Mouse (Mus musculus): ENCODE results near the gene 4931440F15Rik.
A peak's percentile ranks its signal among the peaks of the same experiment; 100 is the strongest.

4931440F15Rik gene

DNA sequence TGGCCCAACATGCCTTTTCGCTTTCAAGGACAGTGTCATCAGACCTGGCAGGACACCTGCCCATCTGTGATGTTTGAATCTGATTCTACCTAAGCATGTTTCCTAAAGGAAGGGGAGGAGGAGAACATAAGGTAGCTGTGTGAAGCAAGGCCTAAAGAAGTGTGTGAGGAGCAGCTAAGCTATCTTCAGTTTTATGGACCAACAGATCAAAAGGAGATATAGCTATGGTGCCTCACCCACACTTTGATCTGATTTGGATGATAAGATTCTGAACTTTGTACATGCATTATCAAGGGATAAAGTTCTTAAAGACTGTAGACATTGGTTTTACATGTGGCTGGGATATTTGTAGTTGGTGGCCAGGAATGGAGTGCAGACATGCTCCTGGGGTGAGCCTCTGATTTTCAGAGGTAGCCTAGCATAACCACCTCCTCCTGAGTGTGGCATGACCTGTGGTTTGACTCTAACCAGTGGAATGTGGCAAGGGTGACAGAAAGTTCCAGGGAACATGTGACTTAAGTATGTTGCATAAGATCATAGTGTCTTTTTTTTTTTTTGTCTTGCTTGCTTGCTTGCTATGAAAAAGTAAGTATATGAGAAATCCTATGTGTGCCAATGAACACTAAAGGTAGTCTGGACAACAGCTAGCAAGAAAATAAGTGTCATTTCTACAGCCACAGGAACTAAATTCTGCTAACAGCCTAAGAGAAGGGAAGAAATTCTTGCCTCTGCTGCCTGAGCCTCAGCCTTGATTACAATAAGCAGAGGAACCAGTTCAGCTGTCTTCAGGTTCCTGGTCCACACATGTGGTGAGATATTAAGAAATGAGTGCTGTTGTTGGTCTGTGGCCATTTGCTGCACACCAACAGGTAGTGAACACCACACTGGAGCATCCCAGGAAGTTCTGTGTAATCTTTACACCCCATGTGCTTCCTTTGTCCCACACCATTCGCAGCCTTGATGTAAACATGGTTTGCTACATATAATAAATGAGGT, 23.7 kb downstream of the 4931440F15Rik start:
- no peak for DNase-seq (ENCODE audit: low read depth, low spot score)

GRCm38 (mm10) chr11:29799839-29800238, 25.6 kb downstream of the 4931440F15Rik start:
- no peak for DNase-seq (ENCODE audit: low read depth, low spot score)

GRCm38 (mm10) chr11:29795106-29795505, 30.4 kb downstream of the 4931440F15Rik start:
- DNase-seq (ENCODE audit: low read depth, low spot score), result no peak

DNA sequence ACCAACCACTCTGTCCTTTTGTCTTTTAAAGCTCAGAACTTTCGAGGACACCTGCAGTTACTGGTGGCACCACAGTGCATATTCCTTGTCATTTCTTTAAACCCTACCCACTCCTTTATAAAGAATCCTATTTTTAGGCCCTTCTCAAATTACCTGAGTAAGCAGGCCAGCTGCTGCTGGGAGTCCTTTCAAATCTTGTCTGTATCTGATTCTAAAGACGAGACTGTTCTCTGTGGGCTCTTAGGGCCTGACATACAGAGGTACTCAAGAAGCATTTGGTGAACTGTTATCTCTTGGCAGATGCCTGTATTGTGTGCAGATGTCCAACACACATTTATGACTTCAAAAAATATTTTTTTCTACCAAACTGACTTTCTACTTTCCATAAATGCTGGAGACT, 31.0 kb downstream of the 4931440F15Rik start:
- no peak for DNase-seq (ENCODE audit: low read depth, low spot score)

DNA sequence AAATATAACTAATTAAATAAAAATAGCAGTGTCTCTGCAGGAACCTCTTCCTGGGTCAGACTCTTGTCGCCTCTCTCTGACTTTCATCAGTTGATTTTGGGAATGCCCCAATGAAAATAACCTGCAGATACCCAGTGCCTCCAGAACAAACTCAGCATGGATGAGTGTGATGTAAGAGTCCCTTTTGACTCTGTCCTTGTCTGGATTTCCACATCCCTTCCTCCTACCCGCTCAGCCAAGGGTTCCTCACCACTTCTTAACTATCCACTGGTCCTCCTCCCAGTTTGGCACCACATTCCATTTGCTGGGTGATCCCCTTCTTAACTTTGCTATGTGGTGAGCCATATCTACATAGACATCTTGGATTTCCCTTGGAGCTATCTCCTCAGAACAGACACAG, 34.7 kb downstream of the 4931440F15Rik start:
- DNase-seq (ENCODE audit: low read depth, low spot score), result no peak

DNA sequence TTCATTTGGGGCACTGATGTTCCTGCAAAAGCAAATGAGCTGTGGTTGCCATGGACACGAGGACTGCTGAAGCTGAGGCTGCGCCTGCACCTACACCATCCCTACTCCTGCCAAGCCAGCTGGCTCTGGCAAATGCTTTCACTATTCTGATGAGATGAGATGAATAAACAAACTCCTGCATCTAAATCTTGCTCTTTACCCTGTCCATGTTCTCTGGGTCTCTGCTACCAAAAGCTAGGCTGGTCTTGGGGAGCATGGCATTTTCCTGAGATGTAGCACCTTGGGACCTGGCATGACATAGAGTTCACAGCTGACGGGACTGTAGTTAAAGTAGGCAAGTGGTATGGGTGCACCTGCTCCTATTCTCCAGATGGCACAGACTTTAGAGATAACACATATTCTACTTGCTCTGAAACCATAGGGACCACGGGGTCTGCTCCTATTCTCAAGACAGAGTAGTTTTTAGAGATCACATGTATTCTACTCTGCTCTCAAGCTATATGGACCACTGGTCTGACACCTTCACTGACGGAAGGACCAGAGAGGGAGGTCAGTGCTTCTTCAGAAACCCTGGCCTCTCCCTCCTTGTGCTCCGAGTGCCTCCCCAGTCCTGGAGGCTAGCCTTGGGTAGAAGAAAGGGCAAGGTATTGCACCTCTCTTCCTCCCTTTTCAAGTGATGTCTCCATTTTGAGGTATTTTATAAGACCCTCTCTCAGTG, 36.4 kb downstream of the 4931440F15Rik start:
- no peak for DNase-seq (ENCODE audit: low read depth, low spot score)

- DNase-seq (ENCODE audit: low read depth, low spot score), result no peak
Observed at GRCm38 (mm10) chr11:29788499-29788898, 37.0 kb downstream of the 4931440F15Rik start.

DNA sequence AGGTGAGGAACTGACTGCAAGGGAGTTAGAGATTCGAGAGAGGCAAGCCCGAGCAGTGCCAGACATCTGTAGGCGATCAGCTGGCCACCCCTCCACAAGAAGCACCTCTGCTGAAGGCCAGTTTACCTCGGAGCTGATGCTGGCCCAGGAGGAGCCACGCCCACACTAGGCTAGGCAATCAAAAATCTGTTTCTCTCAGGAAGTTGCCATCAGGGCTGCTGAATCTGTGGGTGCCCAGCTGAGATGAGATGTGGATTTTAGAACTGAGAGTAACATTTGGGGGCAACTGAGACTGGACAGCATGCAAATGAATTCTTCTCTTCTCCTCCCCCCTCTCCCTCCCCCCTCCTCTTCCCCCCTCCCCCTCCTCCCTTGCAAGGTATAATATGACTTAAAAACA, 38.0 kb downstream of the 4931440F15Rik start:
- DNase-seq (ENCODE audit: low read depth, low spot score), result peak; percentile 89

GRCm38 (mm10) chr11:29786583-29787219, 38.8 kb downstream of the 4931440F15Rik start:
- DNase-seq (ENCODE audit: low read depth, low spot score), result peak; percentile 89

DNA sequence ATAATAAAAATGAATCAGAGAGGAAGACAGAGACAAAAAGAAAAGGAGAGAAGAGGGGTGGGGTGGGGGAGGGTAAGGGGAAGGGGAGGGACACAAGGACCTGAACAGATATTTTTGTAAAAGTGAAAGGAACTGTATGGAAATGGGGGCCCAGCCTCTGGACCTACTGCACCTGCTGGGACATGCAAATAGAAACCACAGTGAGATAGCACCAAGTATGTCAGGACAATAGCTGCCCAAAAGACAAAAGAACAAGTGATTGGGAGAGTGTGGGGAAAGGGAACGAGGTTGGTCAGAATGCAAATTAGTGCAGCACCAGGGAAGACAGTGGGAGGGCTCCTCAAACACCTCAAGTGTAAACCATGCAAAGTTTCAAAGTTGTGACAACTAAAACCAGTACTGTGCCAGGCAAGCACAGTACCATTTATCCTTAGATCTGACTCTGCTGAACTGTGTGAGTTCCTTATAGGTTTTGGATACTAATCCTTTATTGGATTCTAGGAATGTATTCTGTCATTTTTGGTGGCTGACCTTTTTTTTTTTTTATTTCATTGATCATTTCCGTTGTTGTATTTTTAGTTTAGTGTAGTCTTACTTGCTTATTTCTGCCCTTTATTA, 46.0 kb downstream of the 4931440F15Rik start:
- peak; percentile 73 for DNase-seq (ENCODE audit: low read depth, low spot score)

DNA sequence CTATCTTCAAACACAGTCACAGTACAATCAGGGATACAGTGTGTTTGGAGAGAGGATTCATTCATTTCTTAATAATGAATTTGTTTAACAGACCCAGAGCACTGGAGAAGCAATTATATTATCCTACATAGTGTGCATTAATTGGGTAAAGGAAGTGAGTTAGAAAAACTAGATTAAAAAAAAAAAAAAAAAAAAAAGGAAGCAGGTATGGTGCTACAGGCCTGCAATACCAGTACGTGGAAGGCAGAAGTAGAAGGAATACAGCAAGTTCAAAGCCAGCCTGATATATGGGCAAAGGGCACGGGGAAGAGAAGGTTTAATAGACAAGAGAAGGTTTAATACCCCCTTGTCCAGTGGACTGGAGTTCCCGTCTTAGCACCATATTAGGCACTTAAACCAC, 46.5 kb downstream of the 4931440F15Rik start:
- no peak for DNase-seq (ENCODE audit: low read depth, low spot score)

DNA sequence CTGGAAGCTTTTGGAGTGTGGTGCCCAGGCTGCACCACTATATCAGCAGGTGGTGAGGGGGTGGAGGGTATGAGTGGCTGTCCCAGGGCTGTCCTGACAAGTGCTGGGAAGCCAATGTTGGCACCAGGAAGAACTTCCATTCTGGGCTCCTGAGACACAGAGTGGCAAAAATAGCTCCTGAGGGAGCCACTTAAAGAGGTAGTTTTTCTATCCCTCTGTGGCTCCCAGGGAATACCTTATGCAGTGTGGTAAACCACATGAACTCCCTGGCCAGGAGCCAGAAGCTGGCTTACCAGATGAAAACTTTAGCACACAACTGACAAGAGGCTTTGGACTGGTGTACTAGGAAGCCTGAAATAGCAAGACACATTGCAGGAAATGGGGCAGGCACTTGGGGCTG, 47.5 kb downstream of the 4931440F15Rik start:
- no peak for DNase-seq (ENCODE audit: low read depth, low spot score)

DNA sequence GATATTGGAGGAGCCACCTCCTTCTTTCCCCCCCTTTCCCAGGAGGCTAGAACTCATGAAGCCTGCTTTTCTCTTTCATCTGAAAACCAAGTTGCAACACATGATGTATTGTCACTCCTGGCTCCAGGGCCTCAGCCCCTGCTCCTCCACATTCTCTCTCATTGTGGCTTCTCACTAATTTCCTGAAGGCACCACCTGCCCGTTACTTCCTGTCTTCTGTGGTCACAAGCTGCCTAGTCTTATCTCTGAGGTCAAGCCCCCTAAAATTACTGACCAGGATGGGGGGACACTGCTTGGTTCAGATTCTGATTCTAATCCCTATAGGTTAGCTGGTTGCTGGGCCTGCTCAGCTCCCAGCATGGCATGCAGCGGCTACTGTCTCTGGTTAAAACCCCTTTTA, 50.7 kb downstream of the 4931440F15Rik start:
- peak; percentile 38 for DNase-seq (ENCODE audit: low read depth, low spot score)

- DNase-seq (ENCODE audit: low read depth, low spot score), result no peak
Observed at GRCm38 (mm10) chr11:29774296-29774695, 51.2 kb downstream of the 4931440F15Rik start.

All from A20 (cell line).